Mouse (Mus musculus) midbrain, embryonic 14.5 days (tissue): ENCODE measurements around the gene Cers5. TPM values are rescaled to one million over a fixed set of nuclear protein-coding genes. Genes with fewer than 3 reads are reported as not detected.

ENCODE experiments used
- ATAC-seq: fragments of 200-750 bp; cut with Nextera tagmentation; 2 replicates; pipeline ENCODE4 v1.8.0; 2017; ENCODE audit warnings: moderate number of reproducible peaks, moderate library complexity; ENCODE audit not compliant: low FRiP score, low TSS enrichment
- DNase-seq: peaks from one replicate; pipeline ENCODE4 v3.0.0-alpha.2; 2015
- H3K27ac ChIP-seq: fragments of 300-500 bp; sonication (generic); replicated peaks from 2 replicates; pipeline ENCODE4 v1.5.1; 2014; ENCODE audit warnings: mild to moderate bottlenecking, low read depth, low read length, moderate library complexity
- H3K27me3 ChIP-seq: fragments of 300-500 bp; sonication (generic); 2 replicates; pipeline ENCODE4 v1.6.1; 2014; ENCODE audit warnings: low read length, control low read depth, mixed read lengths; ENCODE audit not compliant: control insufficient read depth, insufficient read depth
- H3K36me3 ChIP-seq: fragments of 300-500 bp; sonication (generic); 2 replicates; pipeline ENCODE4 v1.6.1; 2014; ENCODE audit warnings: low read length, control low read depth; ENCODE audit not compliant: control insufficient read depth, insufficient read depth
- H3K4me1 ChIP-seq: fragments of 300-500 bp; sonication (generic); 2 replicates; pipeline ENCODE4 v1.6.1; 2014; ENCODE audit warnings: mild to moderate bottlenecking, antibody characterized with exemption, low read length, control low read depth; ENCODE audit not compliant: control insufficient read depth, insufficient read depth
- H3K4me2 ChIP-seq: fragments of 300-500 bp; sonication (generic); 2 replicates; pipeline ENCODE4 v1.6.1; 2014; ENCODE audit warnings: mild to moderate bottlenecking, low read length, moderate library complexity
- H3K4me3 ChIP-seq: fragments of 300-500 bp; sonication (generic); replicated peaks from 2 replicates; pipeline ENCODE4 v1.5.1; 2014; ENCODE audit warnings: low read depth, low read length
- H3K9ac ChIP-seq: fragments of 300-500 bp; sonication (generic); replicated peaks from 2 replicates; pipeline ENCODE4 v1.6.1; 2014; ENCODE audit warnings: mild to moderate bottlenecking, low read length, moderate library complexity
- H3K9me3 ChIP-seq: fragments of 300-500 bp; sonication (generic); 2 replicates; pipeline ENCODE4 v1.6.1; 2016; ENCODE audit warnings: low read length, control low read depth, mixed read lengths; ENCODE audit not compliant: control insufficient read depth
- WGBS: fragments of 180-500 bp; shearing (Covaris S2); extraction: QIAGEN DNeasy Blood & Tissue Kit; methylation state at CpG from one replicate; pipeline ENCODE4 v1.1.7; 2014; 5-methylcytosine and 5-hydroxymethylcytosine counted together
- polyA plus RNA-seq: library from polyadenylated mRNA; unstranded; fragments of >200 nt; fragmentation: Nextera tagmentation; extraction: Ambion mirVana; gene quantifications from 2 replicates; pipeline ENCODE4 v1.2.1, GENCODE M21; 2014

Cers5 gene
- polyA plus RNA-seq, 1 experiment from 2014 or later, result 70.9 TPM

- H3K36me3 ChIP-seq, result peaks cover 47% of the 10 kb centered on the region
- WGBS, result under 1% methylated on average over 67 of the region's 68 CpGs
- DNase-seq, result peak; percentile 99
Observed at GRCm38 (mm10) chr15:99725341-99726155, 47.1 kb downstream of the Cers5 start, which contains the start of gene Cox14. Cox14 (plus strand) TSS chr15:99725618.

GRCm38 (mm10) chr15:99724292-99725021, 48.2 kb downstream of the Cers5 start:
- Histone ChIP-seq H3K4me3 (peak overlapping the region; percentile 96), H3K27ac (peak overlapping the region; percentile 60), H3K27me3 (no peaks in the 10 kb centered on the region), H3K9me3 (no peaks in the 10 kb centered on the region), H3K4me2 (peak overlapping the region; percentile 89), H3K4me1 (peaks cover 20% of the 10 kb centered on the region), H3K36me3 (peaks cover 51% of the 10 kb centered on the region), H3K9ac (peak overlapping the region; percentile 37)
- peak; percentile 90 for DNase-seq
- WGBS, result 8% methylated on average over 16 of the region's 16 CpGs
- 0 out of 2 replicates have a peak, but pooled peaks have one; percentile 3 for ATAC-seq

More at GRCm38 (mm10) chr15:99725341-99726155, 47.1 kb downstream of the Cers5 start, which contains the start of gene Cox14:
- ATAC-seq, result peak; percentile 95
- Histone ChIP-seq H3K4me1 (peaks cover 20% of the 10 kb centered on the region), H3K4me2 (peak within 1 kb of the TSS; percentile 89), H3K27ac (peak within 1 kb of the TSS; percentile 91), H3K9ac (peak within 1 kb of the TSS; percentile 90), H3K4me3 (peak within 1 kb of the TSS; percentile 96), H3K9me3 (no peaks in the 10 kb centered on the region), H3K27me3 (no peaks in the 10 kb centered on the region)

GRCm38 (mm10) chr15:99723515-99724291, 49.0 kb downstream of the Cers5 start:
- no peak for ATAC-seq
- Histone ChIP-seq H3K4me3 (no peak overlapping the region), H3K4me2 (no peak overlapping the region), H3K36me3 (peaks cover 49% of the 10 kb centered on the region), H3K9ac (no peak overlapping the region), H3K27me3 (no peaks in the 10 kb centered on the region), H3K4me1 (peaks cover 20% of the 10 kb centered on the region), H3K27ac (peak overlapping the region; percentile 34; the same call in 1 of the 2 replicates), H3K9me3 (no peaks in the 10 kb centered on the region)
- WGBS, result 20% methylated on average over 11 of the region's 11 CpGs
- DNase-seq, result peak; percentile 35

- peaks cover 20% of the 10 kb centered on the region for H3K4me1 ChIP-seq
- H3K9ac ChIP-seq, result no peak overlapping the region
- H3K27me3 ChIP-seq, result no peaks in the 10 kb centered on the region
- H3K9me3 ChIP-seq, result no peaks in the 10 kb centered on the region
- no peak overlapping the region for H3K4me2 ChIP-seq
- DNase-seq (no peak), ATAC-seq (no peak)
- no peak overlapping the region for H3K4me3 ChIP-seq
- peaks cover 48% of the 10 kb centered on the region for H3K36me3 ChIP-seq
- H3K27ac ChIP-seq, result 0 out of 2 replicates have a peak overlapping the region, but pooled peaks have one; percentile 34
- 50% methylated on average over 10 of the region's 10 CpGs for WGBS
Observed at GRCm38 (mm10) chr15:99723120-99723514, 49.6 kb downstream of the Cers5 start.

GRCm38 (mm10) chr15:99721921-99722743, 50.6 kb downstream of the Cers5 start:
- DNase-seq (no peak), ATAC-seq (no peak)
- no peak overlapping the region for H3K4me3 ChIP-seq
- peaks cover 20% of the 10 kb centered on the region for H3K4me1 ChIP-seq
- no peaks in the 10 kb centered on the region for H3K9me3 ChIP-seq
- H3K27ac ChIP-seq, result no peak overlapping the region
- no peak overlapping the region for H3K4me2 ChIP-seq
- H3K36me3 ChIP-seq, result peaks cover 46% of the 10 kb centered on the region
- H3K27me3 ChIP-seq, result no peaks in the 10 kb centered on the region
- 84% methylated on average over 25 of the region's 25 CpGs for WGBS
- no peak overlapping the region for H3K9ac ChIP-seq

GRCm38 (mm10) chr15:99719865-99720264, 52.8 kb downstream of the Cers5 start:
- Histone ChIP-seq H3K4me1 (peaks cover 11% of the 10 kb centered on the region; the same call in 1 of the 2 replicates), H3K36me3 (peaks cover 54% of the 10 kb centered on the region), H3K4me3 (no peak overlapping the region), H3K4me2 (no peak overlapping the region), H3K27ac (no peak overlapping the region), H3K9me3 (no peaks in the 10 kb centered on the region), H3K9ac (no peak overlapping the region), H3K27me3 (no peaks in the 10 kb centered on the region)
- DNase-seq (no peak), ATAC-seq (no peak)
- 80% methylated on average over 8 of the region's 8 CpGs for WGBS

GRCm38 (mm10) chr15:99718461-99719021, 54.1 kb downstream of the Cers5 start:
- Histone ChIP-seq H3K4me1 (0 out of 2 replicates have a peak, but pooled peaks cover 2% of the 10 kb centered on the region), H3K27me3 (no peaks in the 10 kb centered on the region), H3K9ac (no peak overlapping the region), H3K4me3 (no peak overlapping the region), H3K27ac (no peak overlapping the region), H3K4me2 (no peak overlapping the region), H3K36me3 (peaks cover 61% of the 10 kb centered on the region), H3K9me3 (no peaks in the 10 kb centered on the region)
- ATAC-seq (no peak), DNase-seq (no peak)
- 76% methylated on average over 9 of the region's 9 CpGs for WGBS
